Mouse (Mus musculus): Measurements from ENCODE around the gene Srrm3.

Gene Srrm3

GRCm38 (mm10) chr5:135906846-135907245 is 100.2 kb downstream of the Srrm3 start:
- DNase-seq, result no peak

DNA sequence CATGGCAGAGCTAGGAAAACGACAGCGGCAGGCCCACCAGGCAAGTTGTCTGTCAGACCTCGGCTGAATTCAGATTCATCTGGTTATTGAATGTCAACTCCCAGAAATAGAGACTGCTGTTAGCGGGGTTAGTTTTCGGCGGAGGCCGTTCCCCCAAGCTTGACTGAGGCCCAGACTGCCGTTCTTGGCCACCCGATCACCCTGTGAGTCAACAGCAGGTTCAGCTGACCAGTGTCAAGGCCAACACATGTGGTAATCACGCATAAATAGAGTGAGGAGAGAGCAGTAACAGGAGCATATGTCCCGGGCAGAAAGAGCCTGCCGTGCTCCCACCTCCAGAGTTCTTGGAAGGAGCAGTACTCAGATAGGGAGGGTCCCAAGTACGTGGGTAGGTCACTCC is 100.6 kb downstream of the Srrm3 start:
- DNase-seq, result no peak

- no peak for DNase-seq
Measured at GRCm38 (mm10) chr5:135908185-135908584, 101.5 kb downstream of the Srrm3 start.

- no peak for DNase-seq
Measured at GRCm38 (mm10) chr5:135908989-135909388, 102.3 kb downstream of the Srrm3 start.

GRCm38 (mm10) chr5:135909646-135910045 is 103.0 kb downstream of the Srrm3 start:
- no peak for DNase-seq

DNA sequence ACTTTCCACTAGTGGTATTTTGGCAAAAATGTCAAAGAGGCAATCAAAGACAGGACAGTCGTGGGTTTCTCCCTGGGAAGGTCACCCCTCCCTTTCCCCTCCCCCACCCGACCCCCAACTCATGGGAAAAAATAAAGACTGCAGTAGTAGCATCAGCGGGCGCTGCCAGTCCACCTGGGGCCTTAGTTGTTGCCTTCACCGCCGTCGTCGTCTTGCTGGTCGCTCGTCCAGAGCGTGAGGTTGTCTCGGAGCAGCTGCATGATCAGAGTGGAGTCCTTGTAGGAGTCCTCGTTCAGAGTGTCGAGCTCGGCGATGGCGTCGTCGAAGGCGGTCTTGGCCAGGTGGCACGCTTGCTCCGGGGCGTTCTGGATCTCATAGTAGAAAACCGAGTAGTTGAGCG is 104.1 kb downstream of the Srrm3 start:
- no peak for DNase-seq

DNA sequence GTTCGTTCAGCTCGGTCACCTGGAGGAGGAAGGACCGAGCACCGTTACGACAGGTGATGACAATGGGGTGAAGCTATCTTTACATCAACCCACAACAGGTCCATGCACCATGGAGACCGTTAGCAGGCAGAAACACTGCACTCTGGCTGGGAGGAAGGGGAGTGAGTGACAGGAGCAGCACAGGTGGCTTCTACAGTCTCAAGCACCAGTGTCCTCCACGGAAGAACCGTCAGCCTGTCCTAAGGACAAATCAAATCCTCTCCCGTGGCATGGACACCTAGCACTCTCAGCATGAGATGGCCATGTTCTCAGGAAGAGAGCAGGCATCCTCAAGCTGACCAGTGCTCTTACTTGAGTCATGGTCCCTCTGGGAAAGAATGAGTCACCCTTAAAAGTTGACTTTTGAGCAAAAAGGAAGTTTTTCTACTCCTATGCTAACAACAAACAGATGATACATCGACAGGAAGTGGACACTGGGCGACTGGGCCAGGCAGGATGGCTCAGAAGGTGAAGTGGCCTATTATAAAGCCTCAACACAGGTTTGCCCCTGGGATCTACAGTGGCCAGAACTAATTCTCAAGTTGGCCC is 105.0 kb downstream of the Srrm3 start:
- no peak for DNase-seq

DNA sequence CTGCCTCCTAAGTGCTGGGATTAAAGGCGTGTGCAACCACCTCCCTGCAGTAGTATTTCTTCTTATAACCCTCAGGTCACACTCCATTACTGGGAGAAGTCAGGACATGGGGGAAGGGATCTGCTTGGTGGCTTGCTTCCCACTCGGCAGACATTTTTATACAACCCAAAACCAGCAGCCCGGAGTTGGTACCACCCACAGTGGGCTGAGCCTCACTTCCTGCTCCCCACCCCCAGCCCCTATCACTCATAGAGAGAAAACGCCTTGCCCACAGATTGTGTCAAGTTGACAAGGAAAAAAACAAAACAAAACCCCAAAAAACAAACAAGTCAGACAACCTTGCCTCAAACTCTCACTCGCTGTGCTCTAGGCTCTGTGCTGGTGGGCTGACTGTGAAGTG is 106.5 kb downstream of the Srrm3 start:
- no peak for DNase-seq

DNA sequence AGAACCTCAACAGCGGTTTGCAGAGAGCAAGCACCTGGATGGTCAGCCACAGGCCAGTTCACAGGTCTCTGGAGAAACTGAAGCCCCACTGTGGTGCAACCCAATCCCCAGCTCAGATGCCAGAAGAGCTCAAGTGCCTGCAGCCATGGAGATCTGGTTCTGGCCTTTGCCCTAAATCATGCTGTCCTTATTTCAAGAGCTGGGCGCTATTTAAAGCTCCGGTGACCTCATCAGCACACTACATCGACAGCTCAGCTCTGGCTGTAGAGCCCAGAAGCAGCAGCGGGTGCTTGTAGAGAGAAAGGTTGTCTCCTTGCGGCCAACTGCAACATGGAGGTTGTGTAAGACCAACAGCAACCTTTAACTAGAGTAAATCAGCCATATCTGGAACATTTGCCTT is 107.5 kb downstream of the Srrm3 start:
- DNase-seq, result no peak

DNA sequence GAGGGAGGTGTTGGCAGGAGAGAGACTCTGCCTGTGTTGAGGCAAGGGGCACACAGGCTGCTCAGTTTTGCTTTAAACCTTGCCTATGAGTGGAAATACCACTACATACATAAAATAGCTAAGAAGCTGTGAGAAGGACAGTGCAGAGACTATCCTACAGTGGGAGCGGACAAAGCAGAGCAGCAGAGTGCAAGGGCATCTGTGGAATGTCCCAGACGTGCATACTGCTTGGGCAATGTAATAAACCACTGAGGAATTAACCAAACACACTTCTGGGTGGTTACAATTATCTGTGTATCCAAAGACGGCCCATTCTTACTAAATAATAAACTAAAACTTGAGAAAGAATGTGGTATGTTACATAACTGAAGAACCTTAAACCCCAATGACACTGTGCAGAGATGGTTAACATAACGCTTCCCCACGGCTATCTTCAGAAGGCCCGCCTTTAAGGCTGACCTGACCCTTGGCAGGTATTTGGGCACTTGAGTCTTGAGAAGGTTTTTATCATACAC is 109.4 kb downstream of the Srrm3 start:
- no peak for DNase-seq

- DNase-seq, result no peak
Measured at GRCm38 (mm10) chr5:135916601-135917000, 109.9 kb downstream of the Srrm3 start.

DNA sequence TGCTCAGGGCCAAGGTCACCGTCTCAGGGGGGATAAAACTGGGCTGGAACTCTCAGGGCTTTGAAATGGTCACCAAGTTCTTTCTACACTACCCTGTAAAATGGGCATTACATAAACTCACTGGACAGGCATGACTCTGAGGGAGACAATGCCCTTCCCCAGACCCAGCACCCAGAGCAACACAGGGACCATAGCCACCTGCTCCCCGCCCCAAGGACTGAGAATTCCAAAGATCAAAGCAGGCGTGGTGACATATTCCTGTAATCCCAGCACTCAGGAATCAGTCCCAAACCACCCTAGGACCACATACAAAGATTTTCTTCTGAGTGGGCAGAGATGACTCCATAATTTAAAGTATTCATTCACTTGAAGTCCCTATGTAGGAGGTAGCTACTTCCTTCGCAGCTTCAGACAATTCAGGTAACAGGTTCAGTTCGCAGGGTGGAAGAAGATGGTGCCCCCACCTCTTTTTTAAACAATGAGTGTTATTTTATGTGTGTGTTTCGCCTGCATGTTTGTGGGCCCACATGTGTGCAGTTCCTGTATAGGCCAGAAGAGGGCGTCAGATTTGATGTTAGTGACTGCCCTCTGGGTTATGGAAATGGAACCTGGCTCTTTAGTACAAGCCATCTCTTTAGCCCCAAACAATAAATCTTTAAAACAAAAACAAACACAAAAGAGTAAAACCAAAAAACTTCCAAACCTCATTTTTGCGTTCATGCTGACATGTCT is 110.8 kb downstream of the Srrm3 start:
- no peak for DNase-seq

GRCm38 (mm10) chr5:135918059-135918437 is 111.4 kb downstream of the Srrm3 start:
- DNase-seq, result no peak

DNA sequence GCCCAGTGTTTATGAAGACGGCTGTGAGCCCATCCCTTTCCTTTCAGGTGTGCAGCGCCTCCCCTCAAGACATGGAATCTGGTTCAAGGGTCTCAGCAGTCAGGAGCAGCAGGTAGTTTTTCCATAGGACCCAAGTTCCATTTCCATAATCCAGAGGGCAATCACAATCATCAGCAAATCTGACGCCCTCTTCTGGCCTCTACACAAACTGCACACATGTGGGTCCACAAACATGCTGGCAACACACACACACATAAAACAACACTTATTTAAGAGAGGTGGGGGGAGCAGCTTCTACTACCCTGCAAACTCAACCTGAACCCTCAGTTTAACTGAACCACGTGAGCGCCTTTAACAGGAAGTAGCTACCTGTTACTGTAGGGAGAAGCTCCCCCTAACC is 111.9 kb downstream of the Srrm3 start:
- DNase-seq, result no peak

- no peak for DNase-seq
Measured at GRCm38 (mm10) chr5:135919902-135920301, 113.2 kb downstream of the Srrm3 start.

GRCm38 (mm10) chr5:135923901-135924300 is 117.2 kb downstream of the Srrm3 start:
- DNase-seq, result no peak

Measured in kidney, postnatal 4 days (tissue).